10 mouse cellular contexts compared by ENCODE assay signal in genomic region chr15:86295722-86296288, GRCm38 (mm10).
"Had no signal": no experiment of that assay in that cellular context is flagged by ENCODE, and none has a peak within 500 bp of the region (broad histone marks: within the 10 kb centered on the region; RNA-seq: fewer than 3 reads in every experiment).

No protein-coding gene starts in this region.

- H3K36me3 ChIP-seq: limb, embryonic 13.5 days; midbrain, embryonic 12.5 days had no signal

- H3K4me3 ChIP-seq: limb, embryonic 13.5 days; midbrain, embryonic 12.5 days had no signal

- H3K27me3 ChIP-seq: limb, embryonic 13.5 days had no signal

- H3K4me2 ChIP-seq: limb, embryonic 13.5 days; midbrain, embryonic 12.5 days had no signal

- H3K9me3 ChIP-seq: limb, embryonic 13.5 days; midbrain, embryonic 12.5 days had no signal

- DNase-seq: kidney, adult 8-10 months; kidney, postnatal 25 days; layer of hippocampus, adult 9-11 months; lung, adult 18-20 months; lung, postnatal 36 days; thymus, postnatal 4 days had no signal

- H3K27ac ChIP-seq: limb, embryonic 13.5 days; liver, embryonic 14.5 days; midbrain, embryonic 12.5 days; stomach, postnatal 0 days had no signal

- H3K9ac ChIP-seq: limb, embryonic 13.5 days; liver, embryonic 14.5 days; midbrain, embryonic 12.5 days had no signal
